Mouse (Mus musculus): ENCODE data around the gene Man2a1.

Man2a1 gene

DNA sequence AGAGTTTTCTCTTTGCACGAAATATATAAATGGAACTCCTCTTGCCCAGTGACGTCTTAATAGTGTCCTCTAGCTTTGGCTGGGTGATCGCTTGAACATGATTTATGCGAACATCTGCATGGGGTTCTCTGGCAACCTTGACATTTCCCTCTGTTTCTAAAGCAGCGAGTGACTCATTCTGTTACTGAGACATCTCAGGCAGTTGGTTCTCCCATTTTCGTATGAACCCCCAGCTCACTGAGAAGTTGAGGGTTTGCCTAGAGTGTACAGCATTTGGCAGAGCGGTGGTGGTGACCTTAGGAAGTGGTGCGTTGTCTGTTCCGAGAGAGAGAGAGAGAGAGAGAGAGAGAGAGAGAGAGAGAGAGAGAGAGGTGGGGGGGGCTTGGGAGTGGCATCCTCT, 2.6 kb downstream of the Man2a1 start:
- DNase-seq: no peak

DNA sequence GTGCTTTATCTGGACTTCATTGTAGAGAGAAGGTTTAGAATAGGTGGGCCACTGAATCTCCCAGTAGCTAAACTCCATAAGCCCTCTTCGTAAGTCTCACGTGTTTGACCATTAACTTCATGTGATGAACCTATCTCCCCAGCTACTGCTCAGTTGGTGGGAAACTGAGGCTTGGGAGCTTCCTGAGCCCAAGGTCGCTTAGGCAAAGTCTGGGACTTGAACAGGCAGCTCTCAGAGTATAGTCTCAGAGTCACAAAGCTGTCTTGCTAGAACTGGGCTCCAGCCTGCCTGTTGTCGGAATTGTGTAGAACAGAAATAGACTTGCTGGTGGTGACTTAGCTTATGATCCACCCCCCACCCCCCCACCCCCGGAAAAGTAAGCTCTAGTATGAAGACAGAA, 3.0 kb downstream of the Man2a1 start:
- DNase-seq: no peak

DNA sequence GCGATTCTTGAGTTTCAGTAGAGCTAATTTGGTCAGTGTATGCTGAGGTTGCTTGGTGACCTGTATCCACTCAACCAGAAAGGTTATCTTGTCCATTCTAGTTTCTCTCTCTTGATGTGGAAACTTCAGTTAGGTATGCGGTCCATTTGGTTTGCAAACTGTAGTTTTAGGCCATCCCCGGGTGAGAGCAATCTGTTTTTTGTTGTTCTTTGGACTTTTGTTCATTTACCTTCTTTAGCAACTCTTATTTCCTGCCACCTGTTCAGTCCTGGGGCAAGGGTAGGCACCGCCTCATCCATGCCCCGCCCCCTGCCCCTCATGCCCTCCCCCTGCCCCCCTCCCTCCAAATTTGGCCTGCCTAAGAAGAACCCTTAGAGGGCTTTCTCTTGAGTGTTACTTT, 3.6 kb downstream of the Man2a1 start:
- DNase-seq: no peak

DNA sequence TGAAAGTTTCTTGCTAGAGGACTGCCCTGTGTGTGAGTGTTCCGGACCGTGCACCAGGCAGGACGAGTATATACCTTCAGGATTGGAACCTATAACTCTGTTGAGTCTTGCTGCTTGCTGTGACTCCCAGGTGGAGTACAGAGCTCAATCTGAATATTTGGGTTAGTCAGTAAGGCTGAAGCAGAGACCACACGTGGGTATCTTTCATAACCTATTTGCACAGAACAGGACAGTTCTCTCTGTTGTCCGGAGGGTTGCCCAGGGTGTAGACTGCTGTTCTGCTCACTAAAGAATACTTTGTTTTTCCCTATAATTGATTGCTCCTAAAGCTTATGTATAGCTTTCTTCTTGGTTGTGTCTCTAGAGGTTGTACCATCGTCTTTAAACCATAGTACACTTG, 7.7 kb downstream of the Man2a1 start:
- DNase-seq: no peak

DNA sequence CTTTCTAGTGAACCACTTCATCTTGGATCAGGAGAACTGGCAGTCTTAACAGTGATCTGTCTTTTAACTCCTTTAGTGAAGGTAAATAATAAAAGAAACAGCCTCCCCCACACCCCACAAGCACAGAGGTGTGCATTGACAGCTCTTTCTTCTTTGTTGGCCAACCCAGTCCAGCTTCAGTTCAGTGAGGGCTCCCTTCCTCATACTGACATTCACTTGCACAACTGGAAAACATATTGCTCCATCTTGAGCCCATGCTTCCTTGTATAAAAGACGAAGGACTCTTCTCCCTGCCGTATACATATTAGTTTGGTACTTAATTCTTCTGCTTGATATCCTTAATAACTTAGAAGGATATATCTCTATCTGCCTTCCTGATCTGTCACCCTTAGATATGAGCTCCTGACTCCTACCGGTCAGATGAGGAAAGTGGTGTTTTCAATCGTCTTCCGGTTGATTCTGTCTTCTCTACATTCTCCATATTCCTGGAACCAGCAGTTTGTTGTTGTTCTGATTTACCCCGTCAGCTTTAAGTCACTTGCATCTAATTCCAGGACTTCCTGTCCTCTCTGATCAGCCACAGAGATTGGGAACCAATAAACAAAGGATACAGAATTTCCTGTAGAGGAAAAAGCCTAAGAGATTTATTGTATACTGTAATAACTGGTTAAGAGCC, 8.5 kb downstream of the Man2a1 start:
- no peak for DNase-seq

DNA sequence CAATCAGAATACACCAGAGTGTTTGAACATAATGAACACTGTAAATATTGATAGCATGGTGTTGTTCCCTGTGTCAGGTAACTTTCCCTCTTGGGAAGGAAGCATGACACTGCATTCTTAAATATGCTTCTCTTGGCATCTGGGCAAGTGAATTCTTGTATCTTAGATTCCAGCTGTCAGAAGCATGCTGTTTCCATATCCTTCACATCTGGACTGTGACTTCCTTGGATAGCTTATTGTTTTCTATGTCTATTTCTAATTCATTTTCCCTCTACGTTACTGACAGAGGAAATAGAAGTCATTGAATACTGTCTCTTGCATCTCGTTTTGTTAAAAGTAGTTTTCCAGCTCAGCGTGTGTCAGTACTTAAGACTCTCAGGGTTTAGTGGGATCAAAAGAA, 9.2 kb downstream of the Man2a1 start:
- DNase-seq: no peak

DNA sequence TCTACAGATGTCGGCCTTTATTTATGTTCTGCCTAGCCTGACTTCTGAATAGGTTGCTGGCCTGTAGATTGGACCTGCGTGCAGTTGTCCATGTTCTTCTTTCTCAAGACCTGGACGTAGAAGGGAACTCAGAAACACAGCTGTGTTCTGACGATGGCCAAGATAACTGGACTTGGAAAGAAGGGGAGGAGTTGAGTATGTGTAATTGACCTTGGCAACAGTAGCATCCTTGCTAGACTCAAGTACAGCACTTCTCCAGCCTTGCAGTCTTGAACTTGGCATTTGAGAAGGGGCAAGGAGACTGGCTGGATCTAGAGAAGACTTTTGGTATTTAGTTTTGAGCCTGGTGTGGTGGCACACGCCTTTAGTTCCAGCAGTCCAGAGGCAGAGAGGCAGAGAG, 10.9 kb downstream of the Man2a1 start:
- no peak for DNase-seq

DNA sequence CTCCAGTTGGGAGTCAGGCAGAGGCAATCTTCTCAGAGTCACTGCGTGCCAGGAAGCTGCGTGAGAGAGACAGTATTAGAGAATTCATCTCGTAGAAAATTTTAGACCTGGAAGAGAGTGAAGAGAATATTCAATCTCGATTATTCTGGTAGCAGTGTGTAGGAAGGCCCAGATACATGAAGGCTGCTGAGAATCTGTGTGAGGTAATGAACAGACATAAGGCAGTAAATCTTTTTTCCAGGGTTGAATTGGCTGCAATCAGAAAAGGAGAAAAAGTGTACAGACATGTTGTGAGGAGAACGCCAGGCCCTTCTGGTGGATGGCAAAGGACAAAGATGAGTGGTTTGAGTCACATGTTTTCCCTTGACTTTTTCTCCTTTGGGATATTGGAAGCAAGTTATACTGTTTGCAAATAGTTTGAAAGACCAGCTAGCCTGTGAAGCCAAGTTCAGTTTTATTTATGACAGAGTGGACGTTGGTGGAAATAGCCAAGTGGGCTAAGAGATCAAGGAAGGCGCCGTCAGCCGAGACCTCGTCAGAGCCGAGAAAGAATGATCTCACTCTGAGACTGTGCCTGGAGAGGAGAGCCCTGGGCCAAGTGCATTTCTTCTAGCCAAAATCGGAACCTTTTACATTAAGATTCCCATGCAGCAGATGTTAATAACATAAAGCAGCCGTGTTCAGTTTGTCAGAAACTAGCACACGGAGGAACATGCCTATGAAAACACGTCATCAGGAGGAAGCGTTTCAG, 11.8 kb downstream of the Man2a1 start:
- DNase-seq: no peak

DNA sequence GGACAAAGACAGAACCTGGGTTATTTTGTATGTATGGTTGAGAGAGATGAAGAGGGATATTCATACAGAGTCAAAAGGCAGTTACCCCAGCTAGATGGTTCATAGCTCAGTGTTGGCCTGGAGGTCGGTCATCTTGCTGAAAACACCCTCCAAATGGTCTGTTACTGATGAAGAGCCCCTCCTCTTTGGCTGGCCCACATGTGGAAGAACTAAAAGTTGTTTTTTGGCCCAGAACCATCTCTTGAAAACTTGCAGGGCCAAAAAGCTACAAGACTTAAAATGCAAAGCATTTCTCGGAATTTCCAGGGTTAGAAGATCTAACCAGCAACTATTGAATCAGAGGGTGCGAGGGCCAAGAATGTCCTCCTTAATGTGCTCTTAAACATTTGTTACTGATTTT, 12.4 kb downstream of the Man2a1 start:
- DNase-seq: no peak

DNA sequence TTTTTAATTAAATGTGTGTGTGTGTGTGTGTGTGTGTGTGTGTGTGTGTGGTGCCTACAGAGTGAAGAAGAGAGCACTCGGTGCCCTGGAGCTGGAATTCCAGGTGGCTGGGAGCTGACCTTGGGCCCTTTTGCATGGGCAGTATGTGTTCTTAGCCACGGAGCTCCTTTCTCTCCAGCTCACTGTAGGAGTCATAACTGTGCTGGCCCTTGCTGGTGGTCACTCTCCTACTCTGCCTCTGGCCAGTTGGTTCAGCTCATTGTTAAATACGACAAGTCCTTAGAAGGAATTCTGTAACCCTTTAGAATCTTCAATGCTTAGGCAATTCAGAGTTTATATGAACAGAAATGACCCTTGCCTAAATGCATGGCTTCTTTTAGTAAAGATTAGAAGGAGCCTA, 12.8 kb downstream of the Man2a1 start:
- no peak for DNase-seq

DNA sequence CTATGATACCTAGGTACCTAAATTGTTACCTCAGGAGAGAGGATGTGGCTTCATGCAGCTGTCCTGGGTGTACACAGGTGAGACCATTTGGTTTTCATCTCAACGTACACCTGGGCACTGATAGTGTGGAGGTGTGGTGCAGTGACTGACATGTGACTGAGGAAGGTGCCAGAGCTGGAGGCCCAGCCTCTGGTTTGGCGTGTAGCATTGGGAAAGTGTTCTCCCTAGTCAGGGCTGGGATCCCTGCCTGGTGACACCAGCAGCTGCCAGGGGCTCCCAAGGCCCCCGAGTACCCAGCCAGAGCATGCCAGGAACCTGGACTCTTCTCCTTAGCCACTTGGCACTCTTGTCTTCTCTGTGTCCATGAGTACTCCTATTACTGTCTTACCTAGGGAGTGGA, 14.3 kb downstream of the Man2a1 start:
- no peak for DNase-seq

DNA sequence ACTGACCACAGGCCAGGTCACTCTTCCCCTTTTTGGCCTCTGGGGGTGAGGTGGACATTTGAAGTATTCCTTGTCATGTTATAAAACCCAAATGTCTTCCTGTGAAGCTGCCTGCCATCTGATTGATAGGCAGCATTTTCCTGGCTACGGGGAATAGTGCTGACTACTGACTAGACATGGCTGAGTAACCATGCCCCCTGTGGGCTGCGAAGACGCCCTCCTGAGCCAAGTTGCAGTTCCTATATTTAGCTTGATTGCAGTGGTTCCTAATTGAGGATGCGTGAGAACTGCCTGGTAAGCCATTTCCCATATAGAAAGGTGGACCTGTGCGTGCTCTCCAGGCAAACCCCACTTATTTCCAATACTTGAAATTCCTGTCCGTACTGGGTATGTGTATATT, 14.9 kb downstream of the Man2a1 start:
- DNase-seq: no peak

DNA sequence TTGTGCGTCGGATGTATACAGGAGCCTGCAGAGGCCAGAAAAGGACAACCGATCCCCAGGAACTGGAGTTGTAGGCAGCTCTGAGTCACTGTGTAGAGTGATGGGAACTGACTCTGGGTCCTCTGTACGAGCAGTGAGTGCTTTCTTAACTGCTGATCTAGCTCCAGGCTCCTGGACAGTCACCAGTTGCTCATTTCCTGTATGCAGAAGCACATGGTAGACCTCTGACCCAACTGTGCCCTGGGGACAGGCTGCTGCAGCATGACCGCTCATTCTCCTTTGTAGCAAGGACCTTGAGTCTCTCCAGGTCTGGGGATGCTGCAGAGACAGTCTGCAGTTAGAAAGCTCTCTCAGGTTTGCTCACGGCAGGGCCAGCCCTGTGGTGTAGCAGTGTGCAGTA, 15.7 kb downstream of the Man2a1 start:
- DNase-seq: no peak

DNA sequence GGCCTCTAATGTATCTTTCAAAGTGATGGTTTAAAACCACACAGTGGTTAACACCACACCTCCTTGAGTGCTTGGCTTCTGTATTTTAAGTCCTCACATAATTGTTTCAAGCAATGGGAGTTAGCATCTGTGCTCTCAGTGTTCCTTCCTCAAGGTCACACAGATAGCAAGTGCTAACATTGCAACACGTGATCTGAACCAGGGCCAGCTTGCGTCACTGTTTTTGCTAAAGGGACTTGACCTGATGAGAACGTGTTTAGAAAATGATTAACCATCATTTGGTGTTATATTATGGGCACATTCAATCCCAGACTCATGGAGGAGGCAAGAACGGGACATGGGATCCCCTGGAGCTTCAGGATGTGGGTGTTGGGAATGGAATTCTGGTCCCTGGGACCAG, 17.3 kb downstream of the Man2a1 start:
- DNase-seq: no peak

DNA sequence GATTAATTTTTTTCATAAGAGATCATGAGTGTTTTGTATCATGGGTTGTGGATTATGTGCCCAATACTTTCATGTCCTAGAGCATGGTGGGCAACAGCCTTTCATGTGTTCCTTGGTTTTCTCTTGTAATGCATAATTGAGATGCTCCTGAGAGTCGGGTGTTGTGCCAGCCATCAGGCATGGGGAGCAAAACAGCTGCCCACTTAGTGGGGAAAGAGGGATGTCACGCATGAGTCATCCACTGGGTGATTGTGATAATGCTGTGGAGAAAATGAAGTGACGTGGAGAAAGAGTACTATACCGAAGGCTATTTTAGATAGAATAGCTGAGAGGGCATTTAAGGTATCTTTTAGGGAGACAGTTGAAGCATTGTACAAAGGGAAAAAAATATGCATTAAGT, 18.5 kb downstream of the Man2a1 start:
- peak; percentile 56 for DNase-seq

DNA sequence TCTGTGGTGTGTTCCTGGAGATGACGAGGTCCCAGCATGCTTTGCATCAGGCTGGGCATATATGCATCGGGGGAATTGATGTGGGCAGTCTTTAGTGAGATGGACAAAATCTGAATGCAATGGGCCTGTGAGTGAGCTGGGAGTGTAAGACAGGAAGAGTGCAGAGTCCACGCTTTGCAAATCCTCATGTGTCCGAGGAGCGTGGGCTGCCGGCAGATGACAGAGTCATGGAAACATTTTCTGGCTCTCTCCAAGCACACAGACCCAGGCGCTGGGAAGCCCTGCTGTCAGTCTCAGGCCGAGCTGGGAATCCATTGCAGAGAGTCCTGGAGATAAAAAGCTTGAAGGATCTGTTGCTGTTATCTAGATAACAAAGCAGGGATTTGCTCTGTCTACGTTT, 19.6 kb downstream of the Man2a1 start:
- no peak for DNase-seq

DNA sequence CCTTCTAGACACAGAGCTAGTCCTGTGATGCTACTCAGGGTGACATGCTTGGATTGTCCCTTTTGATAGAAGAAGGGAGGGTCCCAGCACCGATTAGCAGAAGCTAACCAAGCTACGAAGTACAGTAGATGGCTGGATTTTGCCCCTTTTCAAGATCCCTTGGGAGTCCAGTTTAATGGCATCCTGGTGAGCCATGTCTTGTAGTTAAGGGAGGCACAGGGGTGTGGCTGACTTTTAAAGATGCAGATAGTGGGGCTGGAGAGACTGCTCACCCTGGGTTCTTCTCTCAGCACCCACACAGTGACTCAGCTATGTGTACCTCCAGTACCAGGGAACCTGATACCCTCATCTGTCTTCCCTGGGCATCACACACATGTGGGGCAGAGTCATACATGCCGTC, 20.1 kb downstream of the Man2a1 start:
- DNase-seq: no peak

DNA sequence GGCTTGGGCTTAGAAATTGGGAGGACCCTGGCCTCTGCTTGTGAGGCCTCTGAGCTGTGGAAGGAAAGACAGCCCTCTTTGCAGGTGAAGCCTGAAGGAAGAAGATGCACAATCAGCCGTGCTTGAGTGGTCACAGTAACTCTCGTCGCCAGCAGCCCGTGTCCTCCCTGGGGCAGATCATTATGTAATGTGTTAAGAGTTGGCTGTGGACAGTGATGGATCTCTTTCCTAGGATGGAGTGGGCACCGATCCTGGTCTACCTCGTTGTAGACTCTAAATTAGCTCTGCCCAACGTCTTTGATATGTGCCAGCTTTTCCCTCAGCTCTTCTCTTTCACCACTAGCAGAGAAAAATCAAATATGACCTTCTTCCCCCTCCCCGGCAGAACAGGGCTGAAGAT, 20.7 kb downstream of the Man2a1 start:
- DNase-seq: no peak

DNA sequence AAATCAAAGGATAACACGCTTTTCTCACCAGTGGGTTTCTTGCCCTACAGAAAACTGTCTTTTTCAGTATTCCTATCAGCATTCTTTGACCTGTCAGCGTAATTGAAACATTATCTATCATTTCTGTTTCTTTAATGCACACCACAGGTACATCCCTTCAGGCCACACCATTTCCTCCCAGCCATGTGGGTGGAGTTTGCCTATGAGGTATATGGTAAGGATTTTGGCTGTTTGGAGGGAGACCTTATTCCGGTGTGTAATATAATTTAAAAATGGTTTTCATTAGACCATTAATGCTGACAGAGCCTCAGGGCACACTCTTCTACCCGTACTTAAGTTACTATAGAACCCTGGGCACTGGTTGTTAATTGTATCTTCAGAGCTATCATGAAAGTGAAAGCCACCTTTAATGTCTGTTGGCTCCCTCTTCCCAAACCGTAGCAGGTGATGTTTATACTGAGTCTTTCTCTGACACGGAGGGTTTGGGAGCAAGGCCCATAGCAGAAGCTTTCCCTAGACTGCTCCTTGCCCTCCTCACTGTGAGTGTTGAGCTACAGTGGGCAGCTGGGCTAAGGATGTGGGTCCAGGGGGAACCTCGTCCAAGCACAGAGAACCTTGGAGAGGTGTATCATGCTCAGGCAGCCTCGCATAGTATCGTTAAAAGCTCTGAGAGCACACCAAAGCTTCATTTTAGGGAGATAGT, 21.3 kb downstream of the Man2a1 start:
- no peak for DNase-seq

DNA sequence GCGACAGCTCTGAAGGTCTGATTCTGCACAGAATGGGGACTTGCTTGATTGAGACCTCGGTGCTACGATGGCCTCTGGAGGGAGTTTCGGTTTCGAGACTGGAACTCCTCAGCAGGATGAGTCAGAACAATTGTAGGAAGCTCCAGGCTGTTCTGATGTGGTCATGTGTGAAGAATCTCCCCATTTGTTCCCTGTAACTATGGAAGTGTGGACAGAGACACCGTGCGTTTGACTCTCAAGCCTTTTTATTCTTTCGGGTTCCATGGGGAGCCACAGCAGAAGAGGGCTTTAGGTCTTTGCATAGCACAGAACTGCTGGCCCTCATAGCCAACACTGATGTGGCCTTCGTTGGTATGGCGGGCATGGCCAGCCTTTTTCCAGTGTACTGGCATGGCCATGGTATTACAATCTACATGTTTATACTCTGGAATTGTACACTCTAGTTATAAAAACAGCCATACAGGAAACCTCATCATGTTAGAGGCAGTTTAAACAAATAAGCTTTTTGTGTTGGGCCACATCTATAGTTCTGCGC, 21.9 kb downstream of the Man2a1 start:
- DNase-seq: no peak

DNA sequence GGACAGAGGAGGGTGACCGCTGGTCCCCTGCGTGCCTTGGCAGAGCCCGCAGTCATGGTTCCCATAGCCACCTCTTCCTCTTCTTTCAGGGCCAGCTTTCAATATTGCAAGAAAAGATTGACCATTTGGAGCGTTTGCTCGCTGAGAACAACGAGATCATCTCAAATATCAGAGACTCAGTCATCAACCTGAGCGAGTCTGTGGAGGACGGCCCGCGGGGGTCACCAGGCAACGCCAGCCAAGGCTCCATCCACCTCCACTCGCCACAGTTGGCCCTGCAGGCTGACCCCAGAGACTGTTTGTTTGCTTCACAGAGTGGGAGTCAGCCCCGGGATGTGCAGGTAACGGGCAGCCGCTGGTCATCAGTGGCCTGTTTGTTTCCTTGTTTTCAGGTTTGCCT, 23.9 kb downstream of the Man2a1 start:
- DNase-seq: no peak

DNA sequence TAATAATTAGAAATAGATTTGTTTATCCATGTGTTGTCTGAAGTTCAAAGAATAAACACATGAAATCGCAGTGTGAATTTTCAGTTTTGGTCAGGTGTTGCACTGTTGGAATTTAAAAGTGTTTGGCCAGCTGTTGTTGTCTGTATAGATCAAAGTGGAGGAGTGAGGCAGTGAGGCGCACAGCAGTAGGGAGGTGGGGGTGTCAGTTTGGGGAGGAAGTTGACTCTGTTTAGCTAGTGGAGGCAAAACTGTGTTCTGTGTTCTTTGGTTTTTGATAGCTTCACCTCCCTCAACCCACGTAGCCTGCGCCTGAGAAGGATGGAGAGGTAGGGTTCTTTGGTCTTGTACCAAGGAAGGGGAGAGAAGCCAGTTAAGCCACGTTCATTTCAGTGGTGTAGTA, 28.3 kb downstream of the Man2a1 start:
- no peak for DNase-seq

DNA sequence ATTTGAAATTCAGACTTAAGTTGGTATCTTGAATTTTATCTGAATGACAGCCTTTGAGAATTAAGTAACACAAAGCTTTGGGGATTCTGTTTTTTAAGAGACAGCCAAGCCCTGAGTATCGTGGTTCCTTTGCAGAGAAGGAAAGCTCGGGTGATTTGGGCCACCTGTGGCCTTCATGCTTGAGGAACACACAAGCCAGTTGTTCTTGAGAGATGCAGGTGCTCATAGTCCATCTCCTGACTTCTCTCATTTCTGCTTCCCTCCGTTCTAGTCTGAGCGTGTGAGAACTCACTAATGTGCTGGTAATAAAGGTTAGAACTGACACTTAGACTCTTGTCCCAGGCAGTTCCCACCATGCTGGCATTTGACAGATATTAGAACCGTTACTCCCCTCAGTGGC, 28.9 kb downstream of the Man2a1 start:
- no peak for DNase-seq

DNA sequence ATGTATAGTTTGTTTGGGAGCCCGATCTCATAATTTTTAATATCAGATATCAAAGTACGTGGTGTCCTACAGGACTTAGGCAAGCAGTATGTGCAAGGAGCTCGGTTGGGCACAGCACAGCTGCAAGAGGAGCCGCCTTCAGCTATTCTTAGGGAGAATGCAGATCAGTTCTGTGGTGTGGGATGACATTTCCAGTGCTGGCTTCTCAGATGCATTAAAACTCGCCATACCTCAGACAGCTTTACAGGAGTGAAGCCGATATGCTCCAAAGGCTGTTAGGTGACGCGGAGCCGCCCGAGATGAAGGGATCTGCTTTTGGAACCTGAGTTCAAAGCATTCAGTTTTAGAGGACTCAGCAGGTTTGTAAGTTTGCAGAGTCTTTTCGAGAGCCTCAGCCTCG, 30.0 kb downstream of the Man2a1 start:
- peak; percentile 46 for DNase-seq

Data from right cerebral cortex, adult 18-20 months (tissue).